Mouse (Mus musculus) urinary bladder, postnatal 25 days (tissue): ENCODE measurements around the gene Igf2bp3.

Source experiments
- DNase-seq: peaks from one replicate; pipeline ENCODE4 v3.0.0; 2022; ENCODE audit warnings: low spot score

Igf2bp3 gene

DNA sequence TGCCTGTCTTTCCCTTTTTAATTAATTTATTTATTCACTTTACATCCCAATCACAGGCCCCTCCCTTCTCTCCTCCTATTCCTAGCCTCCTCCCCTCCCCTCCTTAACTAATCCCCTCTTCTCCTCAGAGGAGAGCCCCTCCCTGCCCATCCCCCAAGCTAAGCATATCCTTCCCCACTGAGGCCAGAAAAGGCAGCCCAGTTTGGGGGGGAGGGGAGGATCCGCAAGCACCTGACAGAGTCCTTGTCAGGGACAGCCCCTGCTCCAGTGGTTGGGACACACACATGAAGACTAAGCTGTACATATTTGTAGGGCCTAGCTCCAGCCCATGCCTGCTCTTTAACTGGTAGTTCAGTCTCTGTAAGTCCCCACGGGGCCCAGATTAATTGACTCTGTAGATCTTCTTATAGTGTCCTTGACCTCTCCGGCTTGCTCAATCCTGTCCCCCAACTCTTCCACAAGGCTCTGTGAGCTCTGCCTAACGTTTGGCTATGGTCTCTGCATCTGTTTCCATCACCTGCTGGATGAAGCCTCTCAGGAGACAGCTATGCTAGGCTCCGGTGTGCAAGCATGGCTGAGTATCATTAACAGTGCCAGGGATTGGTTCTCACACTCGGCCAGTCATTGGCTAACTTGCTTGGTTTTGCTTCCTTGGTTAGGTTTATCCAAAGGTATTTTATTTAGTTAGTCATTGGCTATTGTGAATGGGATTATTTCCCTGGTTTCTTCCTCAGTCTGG lies 82.2 kb downstream of the Igf2bp3 start:
- no peak for DNase-seq

DNA sequence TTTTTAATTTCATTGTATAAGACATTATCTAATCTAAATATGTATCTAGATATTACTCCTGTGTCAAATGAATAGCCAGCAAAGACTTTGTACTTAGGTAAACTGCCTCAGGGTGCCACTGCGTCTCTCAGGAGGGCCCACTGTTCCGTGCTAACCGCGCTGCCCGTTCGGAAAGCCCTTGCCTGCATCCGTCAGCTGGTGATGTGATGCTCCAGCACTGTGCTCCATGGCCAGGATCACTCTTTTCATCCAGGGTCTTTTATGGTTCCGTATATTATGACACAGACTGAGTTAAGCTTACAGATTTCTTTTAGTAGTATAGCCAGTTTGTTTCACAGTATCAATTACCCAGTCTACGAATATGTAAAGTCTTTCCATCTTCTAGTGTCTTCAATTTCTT lies 82.9 kb downstream of the Igf2bp3 start:
- DNase-seq = no peak

DNA sequence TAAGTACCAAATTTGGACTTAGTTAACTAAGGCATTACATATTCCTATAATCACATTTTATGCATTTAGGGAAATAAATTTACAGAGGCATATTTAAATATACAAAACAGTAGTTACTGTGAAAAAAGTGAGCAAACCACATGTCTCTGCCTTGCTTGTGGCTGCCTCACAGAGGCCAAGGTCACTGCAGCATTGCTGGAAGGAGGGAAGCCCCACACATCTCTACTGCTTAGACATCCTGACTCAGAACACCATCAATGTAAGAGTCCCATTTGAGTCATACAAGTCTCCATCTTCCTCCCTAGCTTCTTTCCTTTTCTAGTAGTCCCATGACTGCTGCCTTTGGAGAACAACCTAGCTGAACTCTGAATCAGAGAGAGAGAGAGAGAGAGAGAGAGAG lies 84.4 kb downstream of the Igf2bp3 start:
- DNase-seq = no peak

DNA sequence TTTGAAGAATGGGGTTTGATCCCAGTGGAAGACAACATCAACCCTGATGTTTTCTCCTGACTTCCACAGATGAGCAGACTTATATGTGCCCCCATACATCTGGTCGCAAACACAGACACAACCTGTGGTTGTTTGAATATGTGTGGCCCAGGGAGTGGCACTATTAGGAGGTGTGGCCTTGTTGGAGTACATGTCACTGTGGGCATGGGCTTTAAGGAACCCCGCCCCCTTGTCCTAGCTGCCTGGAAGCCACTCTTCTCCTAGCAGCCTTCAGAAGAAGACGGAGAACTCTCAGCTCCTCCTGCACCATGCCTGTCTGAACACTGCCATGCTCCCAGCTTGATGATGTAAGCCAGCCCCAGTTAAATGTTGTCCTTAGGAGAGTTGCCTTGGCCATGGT lies 94.4 kb downstream of the Igf2bp3 start:
- no peak for DNase-seq

DNA sequence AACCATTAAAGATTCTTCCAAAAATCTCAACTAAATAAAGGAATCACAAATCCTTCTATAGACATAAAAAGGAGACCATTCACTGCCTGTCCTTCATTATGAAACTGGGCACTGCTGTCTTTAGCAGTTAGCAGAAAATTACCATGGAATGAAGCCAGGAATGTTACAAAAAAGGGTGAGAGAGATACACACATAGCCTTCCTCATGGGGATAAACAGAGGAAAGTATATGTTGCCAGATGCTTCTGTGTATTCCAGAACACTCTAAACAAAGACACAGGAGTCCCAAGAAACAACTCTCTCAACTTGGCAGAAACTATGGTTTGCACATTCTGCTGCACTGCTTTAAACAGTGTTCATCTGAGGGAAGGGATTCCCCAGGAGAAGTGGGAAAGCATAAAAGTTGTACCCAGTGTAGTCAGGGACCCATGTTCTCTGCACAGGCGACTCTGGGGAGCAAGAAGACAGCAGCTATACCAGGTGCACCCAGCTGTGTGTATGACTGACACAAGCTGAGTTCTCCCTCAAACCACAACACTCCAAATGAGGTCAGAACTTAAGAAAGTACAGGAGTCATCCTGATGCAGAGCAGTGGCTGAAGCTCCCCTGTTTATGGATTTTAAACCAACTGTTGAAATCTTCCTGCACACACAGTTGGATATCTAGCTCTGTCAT lies 95.2 kb downstream of the Igf2bp3 start:
- no peak for DNase-seq

DNA sequence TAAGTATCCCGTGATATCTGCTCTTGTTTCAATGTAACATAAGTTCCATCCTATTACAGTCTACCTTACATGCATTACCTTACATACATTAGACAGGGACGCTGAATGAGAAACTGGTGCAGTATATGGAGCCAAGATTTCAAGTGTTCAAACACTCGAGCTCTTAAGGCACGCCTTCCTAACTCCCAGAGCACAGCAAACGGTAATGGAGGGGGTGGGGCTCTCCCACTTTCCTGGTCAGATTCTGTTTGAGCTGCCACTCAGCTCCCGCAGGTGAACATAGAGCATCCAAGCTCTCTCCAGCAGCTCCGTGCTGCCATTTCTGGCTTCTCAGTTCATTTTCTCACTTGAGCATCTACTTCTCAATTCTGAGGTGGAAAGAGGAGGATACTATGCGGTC lies 96.3 kb downstream of the Igf2bp3 start:
- DNase-seq = no peak

DNA sequence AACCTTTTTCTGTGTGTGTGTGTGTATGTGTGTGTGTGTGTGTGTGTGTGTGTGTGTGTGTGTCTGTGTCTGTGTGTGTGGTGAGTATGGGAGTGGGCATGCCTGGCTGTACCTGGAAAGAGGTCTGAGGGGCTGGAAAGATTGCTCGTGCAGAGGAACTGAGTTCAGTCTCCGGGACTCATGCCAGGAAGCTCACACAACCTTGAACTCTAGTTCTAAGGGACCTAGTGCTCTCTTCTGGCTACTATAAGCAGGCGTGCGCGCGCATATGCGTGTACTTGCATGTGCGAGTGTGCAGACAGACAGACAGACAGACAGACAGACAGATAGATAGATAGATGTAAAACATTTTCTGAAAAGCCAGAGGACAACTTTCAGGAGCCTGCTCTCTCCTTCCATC lies 98.5 kb downstream of the Igf2bp3 start:
- no peak for DNase-seq

DNA sequence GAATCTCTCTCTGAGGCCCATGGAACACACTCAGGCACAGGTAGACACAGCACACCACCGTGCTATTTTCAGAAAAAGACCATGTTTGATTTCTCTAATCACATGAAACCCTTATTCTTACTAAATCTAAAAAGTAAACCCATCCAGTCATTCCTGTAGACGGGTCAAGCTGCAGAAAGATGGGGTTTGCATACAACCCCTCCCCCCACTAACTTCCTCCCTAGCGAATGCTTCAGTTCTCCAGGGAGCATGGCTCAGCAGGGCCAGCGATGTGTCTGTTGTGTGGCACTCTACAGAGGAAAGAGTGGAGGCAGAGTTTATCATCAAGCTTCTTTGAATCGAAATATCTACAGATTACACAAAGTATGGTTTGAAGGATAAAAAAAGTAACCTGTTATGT lies 99.2 kb downstream of the Igf2bp3 start:
- DNase-seq = no peak

DNA sequence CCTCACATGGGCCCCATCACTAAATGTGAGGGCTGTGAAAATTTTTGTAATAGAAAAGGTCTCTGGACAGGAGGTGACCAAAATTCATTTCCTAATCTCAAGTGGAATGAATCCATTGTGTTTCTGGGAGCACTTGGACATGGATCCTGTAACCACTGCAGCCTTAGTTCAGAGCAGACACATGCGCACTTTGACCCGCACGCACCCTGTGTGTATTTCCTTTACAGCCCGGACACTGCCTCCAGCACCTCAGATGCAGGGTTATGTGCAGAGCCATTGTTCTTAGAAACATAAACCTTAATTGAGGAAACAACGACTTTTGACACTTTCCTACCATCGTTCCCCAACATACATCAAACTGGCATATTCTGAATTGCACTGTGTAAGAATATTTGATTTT lies 100.3 kb downstream of the Igf2bp3 start:
- no peak for DNase-seq

DNA sequence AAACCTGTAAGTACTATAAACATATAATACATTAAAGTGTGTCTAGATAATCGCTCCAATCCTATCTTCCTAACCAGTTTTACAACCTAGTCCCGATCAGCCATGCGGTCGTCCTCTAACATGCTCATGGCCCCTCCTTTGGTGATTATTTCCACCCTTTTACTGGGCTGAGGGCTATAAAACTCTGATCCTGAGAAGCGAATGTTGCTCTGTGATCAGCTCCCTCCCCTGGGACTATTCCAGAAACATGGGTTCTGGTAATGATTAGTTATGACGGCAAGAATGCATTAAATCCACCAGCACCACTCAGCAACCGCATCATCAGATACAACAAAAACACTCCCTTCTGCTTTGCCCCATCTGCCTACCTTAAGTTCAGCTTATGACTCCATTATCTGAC lies 100.9 kb downstream of the Igf2bp3 start:
- DNase-seq = no peak

DNA sequence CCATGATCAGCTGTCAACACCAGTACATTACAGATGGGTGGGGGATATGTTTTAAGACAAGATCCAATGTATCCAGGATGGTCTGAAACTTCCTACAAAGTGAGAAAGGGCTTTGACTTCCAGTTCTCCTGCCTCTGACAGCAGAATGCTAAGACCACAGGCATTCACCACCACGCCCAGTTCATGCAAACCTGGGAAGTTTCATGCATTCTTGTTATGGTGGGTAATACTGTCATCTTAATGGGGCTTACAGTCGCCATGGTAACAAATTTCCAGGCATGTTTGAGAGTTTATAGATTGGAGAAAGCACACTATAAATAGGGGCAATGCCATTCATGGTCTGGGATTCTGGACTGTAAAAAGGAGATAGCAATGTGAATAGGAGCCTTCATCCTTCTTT lies 105.6 kb downstream of the Igf2bp3 start:
- DNase-seq = no peak

DNA sequence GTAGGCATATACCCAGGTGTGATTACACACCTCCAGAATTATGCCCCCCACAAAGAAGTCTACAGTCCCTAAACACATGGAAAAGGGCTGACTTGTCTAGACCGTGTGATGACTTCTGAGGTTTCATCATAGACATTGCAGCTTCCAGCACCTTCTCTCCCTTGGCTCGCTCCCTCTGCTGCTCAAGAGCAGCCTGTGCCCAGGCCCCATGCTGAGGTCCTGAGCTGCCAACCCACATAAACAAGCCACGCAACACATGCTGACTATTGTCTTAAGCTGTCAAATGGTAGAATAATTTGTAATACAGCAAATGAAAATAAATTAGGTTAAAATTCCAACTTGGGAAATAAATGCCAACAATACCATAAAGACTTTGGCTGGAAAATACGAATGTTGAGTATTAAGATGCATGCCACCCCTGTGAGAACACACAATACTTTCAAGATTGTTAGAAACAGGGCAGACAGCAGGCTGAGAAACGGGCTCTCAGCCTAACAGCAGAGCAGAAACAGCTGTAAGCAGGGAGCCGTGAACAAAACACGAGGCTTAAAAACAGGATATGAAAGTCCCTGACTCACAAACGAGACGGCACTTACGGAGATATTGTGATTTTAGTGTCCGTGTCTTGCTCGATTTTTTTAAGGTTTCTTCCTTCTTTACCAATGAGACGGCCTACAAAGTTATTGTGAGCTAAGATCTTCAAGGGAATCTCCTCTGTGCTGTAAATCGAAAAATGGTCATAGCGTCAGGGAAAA lies 107.8 kb downstream of the Igf2bp3 start:
- no peak for DNase-seq

DNA sequence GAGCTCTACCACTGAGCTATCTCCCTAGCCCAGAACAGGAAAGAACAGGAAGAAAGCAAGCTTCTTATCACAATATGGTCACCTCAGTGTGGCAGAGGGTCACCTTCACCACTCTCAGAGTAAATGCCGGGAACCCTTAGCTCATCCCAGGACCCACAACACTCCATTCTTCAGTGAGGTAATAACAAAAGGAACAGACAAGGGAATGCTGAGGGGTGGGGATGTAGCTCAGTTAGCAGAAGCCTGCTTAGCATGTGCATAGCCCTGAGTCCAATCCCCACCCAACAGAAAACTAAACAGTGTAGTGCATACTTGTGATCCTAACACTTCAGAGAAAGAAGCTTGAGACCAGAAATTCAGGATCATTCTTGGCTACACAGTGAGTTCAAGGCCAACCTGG lies 115.7 kb downstream of the Igf2bp3 start:
- no peak for DNase-seq

DNA sequence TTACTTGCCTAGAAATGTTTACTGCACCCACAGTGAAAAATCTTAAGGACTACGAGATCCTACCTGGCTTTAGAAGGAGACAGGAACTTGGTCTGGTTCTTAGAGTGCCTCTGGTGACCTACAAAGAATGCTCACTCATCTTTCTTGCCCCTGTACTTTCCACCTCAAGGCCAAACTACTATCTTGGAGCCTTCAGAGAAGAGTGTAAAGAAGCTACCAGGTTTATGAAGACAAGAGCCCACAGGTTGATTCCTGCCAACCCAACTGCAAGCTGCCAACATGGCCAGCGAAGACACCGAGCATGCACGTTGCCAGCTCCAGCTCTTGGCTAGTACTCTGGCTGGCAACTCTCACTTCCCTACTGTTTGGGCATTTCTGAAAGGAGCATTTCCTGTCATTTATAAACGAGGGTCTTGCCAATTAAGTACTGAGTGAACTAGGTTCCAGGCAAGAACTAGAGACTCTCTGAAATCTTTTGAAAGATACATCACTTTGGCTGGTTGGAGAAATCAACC lies 117.1 kb downstream of the Igf2bp3 start:
- no peak for DNase-seq

DNA sequence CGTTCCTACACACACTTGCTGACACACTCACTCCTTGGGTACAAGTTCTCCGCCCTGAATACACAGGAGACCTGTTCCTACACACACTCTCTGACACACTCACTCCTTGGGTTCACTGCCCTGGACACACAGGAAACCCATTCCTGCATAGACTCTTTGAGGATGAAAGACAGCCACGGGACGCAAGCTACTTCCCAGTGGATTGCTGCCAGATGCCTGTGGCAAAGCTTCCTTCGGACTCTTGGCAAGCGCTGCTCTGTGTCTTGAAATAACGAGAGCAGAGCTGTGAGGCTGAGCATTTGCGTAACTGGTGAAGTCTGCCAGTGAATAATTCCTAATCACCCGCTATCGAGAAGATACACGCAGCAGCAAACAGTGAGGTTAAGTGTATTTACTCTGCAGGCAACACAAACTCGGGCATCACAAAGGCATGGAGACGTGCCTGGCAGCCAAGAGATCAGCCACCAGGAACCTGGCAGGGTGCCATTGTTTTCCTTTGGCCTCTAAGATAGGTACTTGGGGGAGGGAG lies 117.8 kb downstream of the Igf2bp3 start:
- DNase-seq = peak; percentile 61

DNA sequence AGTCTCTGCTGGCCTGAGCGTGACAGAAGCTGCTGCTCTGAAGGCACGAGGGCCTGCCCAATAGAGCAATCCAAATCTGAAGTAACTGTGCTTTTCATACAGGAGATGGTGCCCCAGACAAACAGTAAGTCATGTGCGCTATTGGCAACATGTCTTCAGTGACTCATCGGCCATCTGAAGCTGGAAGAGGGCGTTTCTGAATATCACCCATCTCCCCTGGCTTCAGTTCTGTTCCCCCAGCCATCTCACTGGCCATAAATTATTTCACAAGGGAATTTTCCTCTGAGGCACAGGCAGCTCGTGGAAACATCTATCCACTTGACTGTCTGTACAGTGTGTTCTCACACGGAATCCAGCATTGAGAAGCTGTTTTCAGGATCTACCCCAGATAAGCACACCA lies 118.3 kb downstream of the Igf2bp3 start:
- peak; percentile 23 for DNase-seq

DNA sequence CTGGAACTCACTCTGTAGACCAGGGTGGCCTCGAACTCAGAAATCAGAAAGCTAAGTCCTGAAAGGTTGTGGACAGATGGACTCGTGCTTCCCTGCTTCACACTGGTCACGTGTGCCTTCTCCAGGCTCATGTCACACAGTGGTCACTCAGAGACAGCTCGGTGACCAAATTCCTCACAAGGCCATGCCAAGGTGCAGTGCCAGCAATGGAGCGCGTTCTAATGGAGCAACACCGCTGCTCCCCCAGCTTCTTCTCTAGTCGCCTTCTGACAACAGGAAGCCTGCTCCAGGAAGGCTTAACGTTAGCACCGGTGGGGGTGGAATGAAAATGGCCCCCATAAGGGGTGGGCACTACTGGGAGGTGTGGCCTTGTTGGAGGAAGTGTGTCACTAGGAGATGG lies 119.8 kb downstream of the Igf2bp3 start:
- DNase-seq = no peak

DNA sequence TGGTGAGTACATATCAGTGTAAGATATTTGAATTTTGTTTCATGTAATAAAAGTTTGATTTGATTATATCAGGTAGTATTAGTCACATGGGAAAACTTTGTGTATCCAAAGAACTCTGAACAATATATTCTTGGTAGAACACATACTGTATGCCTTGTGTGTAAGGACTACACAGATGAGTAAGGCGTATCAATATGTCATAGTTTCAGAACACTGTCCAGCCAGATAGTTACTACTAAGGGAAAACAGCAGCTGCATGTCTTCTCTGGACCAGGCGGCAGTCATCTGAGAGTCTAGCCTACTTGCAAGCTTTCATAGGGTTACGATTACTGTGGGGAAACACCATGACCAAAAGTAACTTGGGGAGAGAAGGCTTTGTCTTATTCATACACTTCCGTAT lies 131.7 kb downstream of the Igf2bp3 start:
- DNase-seq = no peak

DNA sequence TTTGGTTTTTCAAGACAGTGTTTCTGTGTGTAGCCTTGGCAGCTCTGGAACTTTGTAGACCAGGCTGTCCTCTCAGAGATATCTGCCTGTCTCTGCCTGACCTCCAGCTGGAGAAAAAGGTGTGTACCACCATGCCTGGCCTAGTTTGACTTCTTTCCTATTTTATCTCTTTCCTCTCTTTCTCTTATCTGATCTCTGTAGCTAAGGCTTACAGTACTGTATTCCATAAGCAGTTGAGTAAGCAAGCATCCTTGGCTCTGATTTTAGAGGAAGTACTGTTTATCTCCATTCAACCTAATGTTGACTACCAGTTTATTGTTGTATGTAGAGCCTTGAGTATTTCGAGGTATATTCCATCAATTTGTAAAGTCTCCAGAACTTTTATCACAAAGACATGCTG lies 135.4 kb downstream of the Igf2bp3 start:
- no peak for DNase-seq

DNA sequence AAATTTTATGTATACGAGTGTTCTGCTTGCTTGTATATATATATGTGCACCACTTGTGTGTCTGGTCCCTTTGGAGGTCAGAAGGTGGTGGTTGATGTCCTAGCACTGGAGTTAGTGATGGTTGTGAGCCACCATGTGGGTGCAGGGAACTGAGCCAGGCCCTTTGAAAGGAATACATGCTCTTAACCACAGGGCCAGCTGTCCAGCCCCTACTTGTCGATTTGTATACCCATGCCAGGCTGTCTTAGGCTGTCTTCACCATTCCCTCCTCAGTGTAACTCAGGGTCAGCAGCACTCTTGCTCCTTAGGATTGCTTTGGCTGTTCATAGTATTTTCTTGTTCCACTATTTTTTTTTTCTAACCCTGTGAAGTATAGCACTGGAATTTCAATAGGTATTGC lies 136.9 kb downstream of the Igf2bp3 start:
- no peak for DNase-seq

DNA sequence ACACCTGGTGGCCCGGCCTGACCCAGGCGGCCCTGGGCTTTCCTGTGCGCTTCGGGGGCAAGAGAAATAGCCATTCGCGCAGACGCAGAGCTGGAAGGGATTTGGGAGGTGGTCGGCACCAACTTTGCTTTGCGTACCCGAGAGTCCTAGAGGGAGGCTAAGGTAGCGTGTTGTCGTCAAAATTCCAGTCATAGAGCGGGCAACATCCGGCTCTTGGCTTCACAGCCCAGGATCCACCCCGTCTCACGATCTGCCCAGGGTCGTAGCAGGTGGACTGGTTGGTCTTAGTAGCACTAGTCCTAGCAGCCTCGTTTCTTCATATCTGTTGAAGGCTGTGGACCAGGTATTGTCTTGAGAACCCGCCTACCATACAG lies 140.7 kb downstream of the Igf2bp3 start:
- DNase-seq = no peak

DNA sequence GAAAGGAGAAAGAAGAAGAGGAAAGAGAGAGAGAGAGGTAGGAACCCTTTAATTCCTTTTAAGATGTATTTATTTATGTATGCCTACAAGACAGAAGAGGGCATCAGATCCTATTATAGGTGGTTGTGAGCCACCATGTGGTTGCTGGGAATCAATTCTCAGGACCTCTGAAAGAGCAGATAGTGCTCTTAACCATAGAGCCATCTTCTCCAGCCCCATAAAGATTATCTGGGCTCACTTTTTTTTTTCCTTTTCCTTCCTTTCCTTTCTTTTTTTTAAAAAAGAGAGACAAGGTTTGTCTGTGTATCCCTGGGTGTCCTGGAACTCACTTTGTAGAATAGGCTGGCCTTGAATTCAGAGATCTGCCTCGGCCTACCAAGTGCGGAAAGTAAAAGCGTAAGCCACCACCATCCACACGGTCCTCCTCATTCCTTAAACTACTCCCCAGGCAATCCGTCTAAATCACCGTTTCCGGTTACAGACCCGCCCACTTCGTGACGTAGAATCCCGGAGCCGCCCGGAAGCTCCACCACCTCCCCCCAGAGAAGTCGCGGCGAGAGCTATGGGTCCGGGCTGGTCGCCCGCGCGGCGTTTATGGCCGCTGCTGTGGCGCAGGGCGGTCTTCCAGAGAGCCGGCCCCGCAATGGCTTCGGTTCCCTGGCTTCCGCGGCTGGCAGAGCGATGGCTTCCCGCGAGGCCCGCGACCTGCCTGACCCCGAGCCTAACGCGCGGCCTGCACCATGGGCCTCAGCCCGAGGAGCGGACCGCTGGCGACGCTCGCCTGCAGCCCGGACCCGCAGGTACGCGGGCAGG lies 141.2 kb downstream of the Igf2bp3 start, which contains the start of gene Malsu1:
TSS of gene Malsu1 (plus strand) at position 492 of the 813 bp plus-strand sequence.
- peak; percentile 94 for DNase-seq
